Comparison of ENCODE assay signal across 8 mouse cellular contexts in genomic region chr14:52190740-52191359, GRCm38 (mm10). TPM values are rescaled to one million over a fixed set of nuclear protein-coding genes. Genes with fewer than 3 reads are reported as not detected.
A peak's percentile ranks its signal among the peaks of the same experiment; 100 is the strongest.
DNase-seq lines count a peak whose midpoint lies in the region; ATAC-seq and TF ChIP-seq lines count a peak whose summit lies in the region.

No protein-coding gene starts in this region.

- H3K27ac ChIP-seq in kidney, embryonic 14.5 days (ENCODE audit: low read depth, low read length), result no peak overlapping the region
- no peak overlapping the region for H3K27ac ChIP-seq in thymus, adult 2 months (ENCODE audit: control insufficient read depth, insufficient read depth, low read length)

- no peak for TF ChIP-seq POLR2A in thymus, adult 2 months (IDR thresholded peaks at IDR 0.05; ENCODE audit: control insufficient read depth, extremely low read depth, insufficient read depth, low read length, poor library complexity)

- H3K36me3 ChIP-seq in kidney, embryonic 14.5 days (ENCODE audit: control insufficient read depth, insufficient read depth, low read length), result peaks cover 15% of the 10 kb centered on the region
- H3K36me3 ChIP-seq in G1E (replicated peaks), result peaks cover 39% of the 10 kb centered on the region
- H3K36me3 ChIP-seq in thymus, adult 2 months (ENCODE audit: control insufficient read depth, insufficient read depth, low read length), result peaks cover 4% of the 10 kb centered on the region

- H3K27me3 ChIP-seq in kidney, embryonic 14.5 days (ENCODE audit: control insufficient read depth, insufficient read depth, low read length), result no peaks in the 10 kb centered on the region
- no peaks in the 10 kb centered on the region for H3K27me3 ChIP-seq in G1E (ENCODE audit: insufficient read depth, low read length)
- no peaks in the 10 kb centered on the region for H3K27me3 ChIP-seq in thymus, adult 2 months (ENCODE audit: control insufficient read depth, insufficient read depth, low read length)

- H3K4me1 ChIP-seq in kidney, embryonic 14.5 days (ENCODE audit: control insufficient read depth, insufficient read depth, low read length), result peaks cover 10% of the 10 kb centered on the region
- H3K4me1 ChIP-seq in G1E (ENCODE audit: insufficient read depth, low read depth, low read length), result peaks cover 69% of the 10 kb centered on the region
- H3K4me1 ChIP-seq in thymus, adult 2 months (replicated peaks; ENCODE audit: control insufficient read depth, insufficient read depth, low read length), result no peaks in the 10 kb centered on the region

- peak; percentile 38 for DNase-seq in kidney, adult 18-20 months
- DNase-seq in G1E (ENCODE audit: low spot score), result no peak
- DNase-seq in c-Kit-positive CD71-positive TER-119-negative erythroid progenitor cells, embryonic 14.5 days (ENCODE audit: low read depth), result peak; percentile 88
- peak; percentile 45 for DNase-seq in lung, postnatal 10 days
- peak; percentile 54 for DNase-seq in thymus, adult 2 months
- no peak for DNase-seq in frontal cortex, postnatal 25 days (ENCODE audit: low spot score in 2 of 2)

- H3K4me3 ChIP-seq in kidney, embryonic 14.5 days (ENCODE audit: low read length), result no peak overlapping the region
- no peak overlapping the region; the same call in 1 of the 2 replicates for H3K4me3 ChIP-seq in G1E (ENCODE audit: low read depth, low read length)
- no peak overlapping the region for H3K4me3 ChIP-seq in thymus, adult 2 months (ENCODE audit: control insufficient read depth, insufficient read depth, low read length)

- H3K4me2 ChIP-seq in kidney, embryonic 14.5 days (replicated peaks; ENCODE audit: low read depth, low read length), result no peak overlapping the region

- no peaks in the 10 kb centered on the region for H3K9me3 ChIP-seq in kidney, embryonic 14.5 days (ENCODE audit: control insufficient read depth, low read length)
- H3K9me3 ChIP-seq in G1E (replicated peaks), result no peaks in the 10 kb centered on the region

- H3K9ac ChIP-seq in kidney, embryonic 14.5 days (ENCODE audit: low read depth, low read length), result no peak overlapping the region

- no peak for ATAC-seq in kidney, embryonic 14.5 days (ENCODE audit: low FRiP score, low TSS enrichment)
- peak; percentile 70 for ATAC-seq in G1E (ENCODE audit: extremely low read depth, insufficient number of reproducible peaks, low FRiP score, poor library complexity, severe bottlenecking)
- peak; percentile 73 for ATAC-seq in inflammation-experienced regulatory T-cells, adult 6 months

- TF ChIP-seq CTCF in G1E (IDR thresholded peaks at IDR 0.05; ENCODE audit: low read depth, low read length), result peak; percentile 46; the same call in 1 of the 2 replicates
- TF ChIP-seq CTCF in thymus, adult 2 months (IDR thresholded peaks at IDR 0.05; ENCODE audit: borderline replicate concordance, control insufficient read depth, extremely low read depth, insufficient read depth, low read length, poor library complexity), result peak; percentile 60; the same call in 1 of the 2 replicates

RNA-seq across cellular contexts. Expression of gene Supt16, which starts 6.4 kb away (rescaled TPM):
- polyA plus RNA-seq in kidney, embryonic 14.5 days (2014; fragmentation: Nextera tagmentation; extraction: Ambion mirVana), result 55.1 and 111 TPM in 2 replicates
- total RNA-seq in G1E (2014; fragmentation: Nextera tagmentation) (173 and 179 TPM in 2 replicates), G1E (2017) (189 and 225 TPM in 2 replicates)
- 37.1 and 44.7 TPM in 2 replicates for polyA plus RNA-seq in G1E (2012)
- polyA plus RNA-seq in inflammation-experienced regulatory T-cells, adult 6 months (2017; shearing (Covaris generic)), result 10 to 100 TPM; 44.2 to 48.2 (median 46.3) TPM
- 19.1 and 22.8 TPM in 2 replicates for polyA plus RNA-seq in thymus, adult 2 months (2012; rRNA removed)

Comparison
In these comparisons a context has a peak if more than half of its experiments do, and no peak if none do; other contexts are left out.
1. DNase-seq: peak in kidney, adult 18-20 months (single experiment), c-Kit-positive CD71-positive TER-119-negative erythroid progenitor cells, embryonic 14.5 days (single experiment), lung, postnatal 10 days (single experiment) and thymus, adult 2 months (single experiment); none in G1E (single experiment) and frontal cortex, postnatal 25 days (0 of 2).